Mouse (Mus musculus) heart, embryonic 15.5 days (tissue): ENCODE data around the gene Babam2. TPM values are rescaled to one million over a fixed set of nuclear protein-coding genes. Genes with fewer than 3 reads are reported as not detected.
A peak's percentile ranks its signal among the peaks of the same experiment; 100 is the strongest.

Experiments
- ATAC-seq: fragments of 200-750 bp; cut with Nextera tagmentation; replicated peaks from 2 replicates; pipeline ENCODE4 v1.8.0; 2017; ENCODE audit warnings: low read depth, moderate TSS enrichment; ENCODE audit not compliant: insufficient number of reproducible peaks, insufficient read depth, low FRiP score
- H3K27ac ChIP-seq: fragments of 300-500 bp; sonication (generic); 2 replicates; pipeline ENCODE4 v1.5.1; 2015; ENCODE audit warnings: mild to moderate bottlenecking, inconsistent platforms
- H3K27me3 ChIP-seq: fragments of 300-500 bp; sonication (generic); 2 replicates; pipeline ENCODE4 v1.6.1; 2015; ENCODE audit warnings: inconsistent platforms
- H3K36me3 ChIP-seq: fragments of 300-500 bp; sonication (generic); 2 replicates; pipeline ENCODE4 v1.6.1; 2015; ENCODE audit warnings: mild to moderate bottlenecking, inconsistent platforms
- H3K4me1 ChIP-seq: fragments of 300-500 bp; sonication (generic); replicated peaks from 2 replicates; pipeline ENCODE4 v1.6.1; 2015; ENCODE audit warnings: inconsistent platforms
- H3K4me2 ChIP-seq: fragments of 300-500 bp; sonication (generic); 2 replicates; pipeline ENCODE4 v1.6.1; 2015; ENCODE audit warnings: inconsistent platforms, mild to moderate bottlenecking, moderate library complexity
- H3K4me3 ChIP-seq: fragments of 300-500 bp; sonication (generic); 2 replicates; pipeline ENCODE4 v1.5.1; 2015; ENCODE audit warnings: mild to moderate bottlenecking, inconsistent platforms
- H3K9ac ChIP-seq: fragments of 300-500 bp; sonication (generic); 2 replicates; pipeline ENCODE4 v1.6.1; 2015; ENCODE audit warnings: mild to moderate bottlenecking, inconsistent platforms
- H3K9me3 ChIP-seq: fragments of 300-500 bp; sonication (generic); replicated peaks from 2 replicates; pipeline ENCODE4 v1.6.1; 2016; ENCODE audit warnings: inconsistent platforms
- WGBS: fragments of 180-500 bp; shearing (Covaris S2); methylation state at CpG from one replicate; pipeline ENCODE4 v1.1.7; 2015; ENCODE audit warnings: mixed read lengths; 5-methylcytosine and 5-hydroxymethylcytosine counted together
- polyA plus RNA-seq: library from polyadenylated mRNA; unstranded; fragments of >200 nt; fragmentation: Nextera tagmentation; extraction: Ambion mirVana; gene quantifications from 2 replicates; pipeline ENCODE4 v1.2.1, GENCODE M21; 2015

Babam2 gene
- polyA plus RNA-seq, 1 experiment from 2014 or later = 48.7 TPM

- Histone ChIP-seq H3K27me3 (no peaks in the 10 kb centered on the region), H3K4me3 (no peak overlapping the region), H3K4me1 (peaks cover 19% of the 10 kb centered on the region), H3K9ac (no peak overlapping the region), H3K9me3 (no peaks in the 10 kb centered on the region), H3K27ac (no peak overlapping the region), H3K4me2 (no peak overlapping the region), H3K36me3 (no peaks in the 10 kb centered on the region)
- WGBS = 87% methylated on average over 2 of the region's 2 CpGs
- no peak for ATAC-seq
These were observed 388.5 kb downstream of the Babam2 start for GRCm38 (mm10) chr5:32085971-32086370.

- no peaks in the 10 kb centered on the region for H3K9me3 ChIP-seq
- H3K4me3 ChIP-seq = no peak overlapping the region
- 85% methylated on average over 6 of the region's 6 CpGs for WGBS
These were observed 389.1 kb downstream of the Babam2 start for GRCm38 (mm10) chr5:32086526-32087090.

GRCm38 (mm10) chr5:32089481-32089880 lies 392.0 kb downstream of the Babam2 start:
- no peaks in the 10 kb centered on the region for H3K9me3 ChIP-seq
- no peak for ATAC-seq
- H3K4me3 ChIP-seq = no peak overlapping the region
- no peak overlapping the region for H3K9ac ChIP-seq
- 23% methylated on average over 5 of the region's 5 CpGs for WGBS
- H3K27me3 ChIP-seq = no peaks in the 10 kb centered on the region
- H3K27ac ChIP-seq = no peak overlapping the region
- peaks cover 12% of the 10 kb centered on the region for H3K4me1 ChIP-seq
- H3K36me3 ChIP-seq = no peaks in the 10 kb centered on the region
- H3K4me2 ChIP-seq = no peak overlapping the region; the same call in 1 of the 2 replicates

More at GRCm38 (mm10) chr5:32086526-32087090, 389.1 kb downstream of the Babam2 start:
- ATAC-seq = no peak
- Histone ChIP-seq H3K4me2 (no peak overlapping the region), H3K4me1 (peaks cover 13% of the 10 kb centered on the region), H3K27ac (no peak overlapping the region), H3K36me3 (no peaks in the 10 kb centered on the region), H3K27me3 (no peaks in the 10 kb centered on the region), H3K9ac (no peak overlapping the region)

- no peak overlapping the region for H3K27ac ChIP-seq
- no peaks in the 10 kb centered on the region for H3K9me3 ChIP-seq
- H3K36me3 ChIP-seq = no peaks in the 10 kb centered on the region
- no peak overlapping the region for H3K4me2 ChIP-seq
- no peak for ATAC-seq
- H3K27me3 ChIP-seq = no peaks in the 10 kb centered on the region
- H3K4me1 ChIP-seq = peaks cover 11% of the 10 kb centered on the region
- no peak overlapping the region for H3K9ac ChIP-seq
- no peak overlapping the region for H3K4me3 ChIP-seq
These were observed 394.8 kb downstream of the Babam2 start for GRCm38 (mm10) chr5:32092281-32092680.

GRCm38 (mm10) chr5:32098691-32099090 lies 401.2 kb downstream of the Babam2 start:
- WGBS = 56% methylated on average over 3 of the region's 3 CpGs
- H3K27ac ChIP-seq = no peak overlapping the region
- no peak for ATAC-seq
- H3K27me3 ChIP-seq = no peaks in the 10 kb centered on the region
- no peaks in the 10 kb centered on the region for H3K36me3 ChIP-seq
- no peak overlapping the region for H3K4me2 ChIP-seq
- H3K9me3 ChIP-seq = no peaks in the 10 kb centered on the region
- peaks cover 15% of the 10 kb centered on the region for H3K4me1 ChIP-seq
- no peak overlapping the region for H3K9ac ChIP-seq
- H3K4me3 ChIP-seq = no peak overlapping the region

- Histone ChIP-seq H3K4me3 (no peak overlapping the region), H3K4me1 (peaks cover 16% of the 10 kb centered on the region), H3K27me3 (no peaks in the 10 kb centered on the region), H3K36me3 (no peaks in the 10 kb centered on the region), H3K9me3 (no peaks in the 10 kb centered on the region), H3K27ac (peak overlapping the region; percentile 27), H3K9ac (no peak overlapping the region), H3K4me2 (peak overlapping the region; percentile 18; the same call in 1 of the 2 replicates)
- 7% methylated on average over 5 of the region's 5 CpGs for whole genome bisulfite sequencing
- ATAC-seq = peak; percentile 38
These were observed 405.0 kb downstream of the Babam2 start for GRCm38 (mm10) chr5:32102484-32102883.

- H3K27ac ChIP-seq = no peak overlapping the region
- H3K9me3 ChIP-seq = no peaks in the 10 kb centered on the region
- H3K4me2 ChIP-seq = no peak overlapping the region
- ATAC-seq = no peak
- no peaks in the 10 kb centered on the region for H3K36me3 ChIP-seq
- no peak overlapping the region for H3K4me3 ChIP-seq
- H3K4me1 ChIP-seq = peaks cover 16% of the 10 kb centered on the region
- 73% methylated on average over 6 of the region's 6 CpGs for WGBS
- H3K9ac ChIP-seq = no peak overlapping the region
- no peaks in the 10 kb centered on the region for H3K27me3 ChIP-seq
These were observed 405.5 kb downstream of the Babam2 start for GRCm38 (mm10) chr5:32102971-32103431.

- no peaks in the 10 kb centered on the region for H3K27me3 ChIP-seq
- no peak overlapping the region for H3K4me2 ChIP-seq
- no peak overlapping the region for H3K27ac ChIP-seq
- 93% methylated on average over 1 of the region's 1 CpGs for WGBS
- no peaks in the 10 kb centered on the region for H3K36me3 ChIP-seq
- peaks cover 16% of the 10 kb centered on the region for H3K4me1 ChIP-seq
- ATAC-seq = no peak
- H3K9ac ChIP-seq = no peak overlapping the region
- H3K9me3 ChIP-seq = no peaks in the 10 kb centered on the region
- H3K4me3 ChIP-seq = no peak overlapping the region
These were observed 406.1 kb downstream of the Babam2 start for GRCm38 (mm10) chr5:32103545-32103944.

GRCm38 (mm10) chr5:32104119-32104990 lies 406.9 kb downstream of the Babam2 start:
- WGBS = 76% methylated on average over 12 of the region's 12 CpGs
- Histone ChIP-seq H3K27me3 (no peaks in the 10 kb centered on the region), H3K4me1 (peaks cover 16% of the 10 kb centered on the region), H3K36me3 (no peaks in the 10 kb centered on the region), H3K9ac (no peak overlapping the region), H3K4me2 (no peak overlapping the region), H3K27ac (no peak overlapping the region), H3K9me3 (no peaks in the 10 kb centered on the region), H3K4me3 (no peak overlapping the region)
- ATAC-seq = no peak

- no peak overlapping the region for H3K27ac ChIP-seq
- H3K36me3 ChIP-seq = no peaks in the 10 kb centered on the region
- no peak overlapping the region for H3K4me2 ChIP-seq
- WGBS = 80% methylated on average over 5 of the region's 5 CpGs
- H3K27me3 ChIP-seq = no peaks in the 10 kb centered on the region
- no peaks in the 10 kb centered on the region for H3K9me3 ChIP-seq
- ATAC-seq = no peak
- no peak overlapping the region for H3K9ac ChIP-seq
- H3K4me1 ChIP-seq = peaks cover 16% of the 10 kb centered on the region
- no peak overlapping the region for H3K4me3 ChIP-seq
These were observed 409.1 kb downstream of the Babam2 start for GRCm38 (mm10) chr5:32106473-32107140.

GRCm38 (mm10) chr5:32110651-32111050 lies 413.2 kb downstream of the Babam2 start:
- no peak overlapping the region for H3K27ac ChIP-seq
- no peak overlapping the region for H3K9ac ChIP-seq
- no peak overlapping the region for H3K4me2 ChIP-seq
- H3K4me1 ChIP-seq = no peaks in the 10 kb centered on the region
- WGBS = 52% methylated on average over 4 of the region's 4 CpGs
- no peaks in the 10 kb centered on the region for H3K27me3 ChIP-seq
- H3K4me3 ChIP-seq = no peak overlapping the region
- H3K9me3 ChIP-seq = no peaks in the 10 kb centered on the region
- ATAC-seq = no peak
- no peaks in the 10 kb centered on the region for H3K36me3 ChIP-seq
